Mouse (Mus musculus) megakaryocyte, adult 5-6 weeks (primary cell): ENCODE measurements around the gene Prkce. TPM values are rescaled to one million over a fixed set of nuclear protein-coding genes. Genes with fewer than 3 reads are reported as not detected.

Source experiments
- ATAC-seq: 2 replicates; pipeline ENCODE4 v1.8.0; 2016; ENCODE audit warnings: mild to moderate bottlenecking, inconsistent platforms; ENCODE audit not compliant: poor library complexity, severe bottlenecking
- total RNA-seq, 2 experiments: library from RNA; stranded (forward) in 1 of 2; stranded (reverse) in 1 of 2; fragments of 153-499, 151-499 nt in 1 of 2; fragments of 221-1000, 200-1000 nt in 1 of 2; gene quantifications; 2 replicates each; pipeline versions ENCODE4 v1.2.3 to v1.2.4; 2015 to 2017

The Prkce gene
- total RNA-seq (2015), result 7.3 and 8.1 TPM in 2 replicates
- total RNA-seq (2017), result 3.5 and 13.3 TPM in 2 replicates

DNA sequence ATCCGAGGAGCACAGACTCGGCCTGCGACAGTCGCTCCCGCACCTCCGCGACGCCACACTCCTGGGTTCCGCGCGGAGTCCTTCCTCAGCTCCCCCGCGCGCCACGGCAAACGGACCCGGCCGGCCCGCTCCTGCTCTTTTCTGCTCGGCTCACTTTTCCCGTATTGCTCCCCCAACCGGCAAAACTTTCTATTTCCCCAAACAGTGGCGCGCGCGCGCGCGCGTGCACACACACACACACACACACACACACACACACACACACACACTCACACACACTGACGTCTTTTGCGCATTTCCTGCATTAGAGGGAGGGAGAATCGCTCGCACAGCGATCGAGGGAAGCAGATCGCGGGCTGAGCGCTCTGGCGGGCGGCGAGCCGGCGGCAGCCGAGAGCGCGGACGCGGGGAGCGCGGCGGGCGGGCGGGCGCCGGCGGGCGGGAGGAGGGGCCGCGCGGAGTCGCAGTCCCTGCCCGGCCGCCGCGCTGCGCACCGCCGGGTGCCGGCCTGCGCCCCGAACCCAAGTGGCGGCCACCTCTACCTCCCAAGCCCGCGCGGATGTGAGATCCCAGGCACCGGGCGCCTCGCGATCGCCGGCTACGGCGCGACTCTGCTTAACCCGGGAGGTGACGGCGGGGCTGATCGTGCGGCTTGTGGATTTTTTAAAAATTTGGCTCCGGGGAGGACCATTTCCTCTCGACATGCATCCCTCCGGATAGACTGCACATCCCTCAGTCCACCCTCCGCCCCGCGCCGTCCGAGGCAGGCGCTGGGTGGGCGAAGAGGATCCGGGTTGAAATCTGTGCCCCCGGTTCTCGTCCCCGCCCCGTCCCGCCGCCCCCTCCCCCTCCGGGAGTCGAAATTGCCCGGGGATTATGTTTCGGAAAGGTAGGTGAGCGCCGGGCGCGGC lies at the start of gene Prkce:
Gene Prkce (plus strand): TSS at position 466 of the 911 bp plus-strand sequence.
- peak; percentile 64 for ATAC-seq

DNA sequence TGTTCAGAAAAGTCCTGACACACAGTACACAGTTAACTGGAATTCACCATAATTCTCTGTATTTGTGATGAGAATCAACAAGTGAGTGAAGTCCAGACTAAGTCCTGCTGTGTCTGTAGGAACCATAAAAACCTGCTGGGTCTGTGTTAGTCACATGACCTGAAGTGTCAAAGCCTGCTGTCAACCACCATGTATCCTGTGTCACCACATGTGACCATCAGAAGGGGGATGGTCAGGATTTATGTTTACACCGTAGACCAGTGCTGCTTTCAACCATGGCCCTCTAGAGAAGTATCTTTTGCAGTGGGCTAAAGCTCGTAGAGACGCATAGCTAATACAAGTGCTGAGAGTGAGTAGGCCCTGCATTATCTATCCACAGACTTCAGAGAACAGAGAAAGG lies 44.4 kb upstream of the Prkce start:
- ATAC-seq, result peak; percentile 63

DNA sequence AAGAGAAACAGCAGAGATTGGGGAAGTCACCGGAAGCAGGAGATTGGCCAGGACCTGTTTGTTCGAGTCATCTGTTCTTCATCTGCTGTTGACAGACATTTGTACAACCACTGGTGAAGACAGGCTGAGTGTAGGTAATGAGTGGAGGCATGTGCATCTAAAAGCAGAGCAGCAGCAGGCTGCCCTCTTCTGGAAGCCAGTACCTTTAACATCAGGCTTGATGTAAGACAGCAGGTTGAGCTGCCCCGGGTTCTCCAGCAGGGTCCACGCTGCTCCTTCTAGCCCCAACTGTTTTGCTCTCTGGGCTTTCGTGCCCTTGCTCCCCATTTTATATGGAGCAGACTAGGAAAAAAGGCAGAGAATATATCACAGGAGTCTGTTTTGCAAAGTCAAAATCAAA lies 41.7 kb upstream of the Prkce start:
- peak; percentile 34; the same call in 1 of the 2 replicates for ATAC-seq

DNA sequence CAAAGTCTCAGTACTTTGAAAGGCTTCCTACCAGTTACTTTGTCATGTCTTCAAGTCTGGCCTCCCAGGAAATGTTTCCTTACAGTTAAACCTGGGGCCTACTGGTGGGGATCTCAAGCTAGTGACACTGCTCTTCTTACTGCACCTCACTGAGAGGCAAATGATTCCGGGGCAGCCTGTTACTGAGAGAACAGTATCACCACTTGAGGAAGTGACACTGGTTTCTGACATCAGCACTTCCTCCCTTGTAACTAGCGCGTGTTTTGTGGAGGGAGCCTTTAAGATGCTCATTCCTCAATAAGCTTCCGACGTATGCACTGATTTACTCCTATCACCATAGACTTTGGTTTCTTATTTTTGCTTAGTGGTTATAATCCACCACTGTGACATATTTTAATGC lies 39.4 kb upstream of the Prkce start:
- ATAC-seq, result peak; percentile 82

DNA sequence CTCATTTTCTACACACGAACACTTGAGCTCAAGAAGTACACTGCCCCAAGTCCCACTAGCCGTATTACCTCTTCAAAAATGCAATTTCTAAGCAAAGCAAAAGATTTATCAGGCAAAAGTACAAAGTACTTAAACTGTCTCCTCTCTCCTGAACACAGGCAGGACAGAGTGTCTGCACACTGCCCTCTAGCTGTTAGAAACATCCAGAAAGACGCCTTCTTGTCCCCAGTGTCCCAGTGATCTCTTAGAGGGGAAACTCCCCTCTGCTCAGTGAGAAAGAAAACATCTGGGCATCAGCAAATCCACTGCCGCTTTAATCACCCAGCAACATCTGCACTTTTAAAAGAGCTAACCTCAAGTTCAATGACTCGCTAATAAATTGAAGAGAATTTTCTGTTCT lies 35.1 kb upstream of the Prkce start:
- no peak for ATAC-seq

DNA sequence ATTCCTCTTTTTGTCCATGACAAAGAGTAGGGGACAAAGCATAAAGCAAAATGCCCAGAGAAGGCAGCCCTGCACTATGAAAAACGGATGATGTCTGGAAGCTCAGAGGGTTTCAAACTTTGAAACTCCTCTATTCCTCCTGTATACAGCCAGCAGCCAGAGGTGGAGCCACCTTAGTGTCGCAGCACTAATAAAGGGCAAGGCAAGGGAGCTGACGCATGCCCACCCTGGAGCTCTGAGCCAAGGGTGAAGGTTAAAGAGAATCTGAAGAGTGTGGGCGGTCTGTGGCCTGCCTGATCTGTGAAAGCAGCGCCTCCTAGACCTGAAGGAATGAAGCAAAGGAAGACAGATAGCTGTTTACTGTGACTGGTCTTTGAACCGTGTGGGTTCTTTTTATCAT lies 33.1 kb upstream of the Prkce start:
- ATAC-seq, result no peak

DNA sequence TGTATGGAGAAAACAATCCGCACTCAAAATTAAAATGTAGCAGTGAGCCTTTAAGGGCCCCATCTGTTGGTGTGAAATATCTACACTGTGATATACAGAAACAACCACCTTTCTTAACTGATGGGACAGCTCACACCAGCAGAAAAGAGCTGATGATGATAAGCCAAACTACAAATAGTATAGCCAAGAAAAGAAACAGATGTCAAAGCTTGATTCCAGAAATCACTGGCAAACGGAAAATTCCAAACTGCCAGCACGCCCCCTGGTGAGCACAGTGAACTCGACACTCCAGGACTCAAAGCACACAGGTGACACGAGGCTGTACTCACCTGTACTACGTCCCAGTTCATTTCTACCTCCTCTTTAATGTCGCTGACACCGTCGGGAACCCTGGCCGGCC lies 31.8 kb upstream of the Prkce start:
- ATAC-seq, result no peak

DNA sequence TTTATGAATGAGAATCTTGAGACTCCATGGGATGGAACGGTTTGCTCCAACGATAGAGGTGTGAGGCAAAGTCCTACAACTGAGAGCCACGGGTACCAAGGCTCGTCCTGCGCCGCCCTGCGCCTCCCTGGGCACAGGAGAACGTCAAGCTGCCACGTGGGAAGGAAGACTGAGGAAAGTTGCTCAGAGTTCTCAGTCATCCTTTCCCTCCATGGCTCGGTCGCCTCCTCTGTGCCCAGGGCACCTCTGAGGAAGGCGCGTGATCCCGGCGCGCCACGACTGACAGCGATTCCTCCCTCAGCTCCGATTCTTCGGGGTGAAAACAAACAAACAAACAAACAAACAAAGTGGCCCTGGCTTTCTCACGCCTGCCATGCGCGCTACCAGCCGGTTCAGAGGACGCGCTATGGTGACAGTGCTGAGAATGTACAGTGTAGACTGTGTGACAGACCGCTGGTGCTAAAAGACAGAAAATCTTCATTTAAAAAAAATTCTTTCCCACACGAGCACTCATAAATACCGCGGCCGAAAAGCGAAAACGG lies 23.0 kb upstream of the Prkce start:
- peak; percentile 64 for ATAC-seq

DNA sequence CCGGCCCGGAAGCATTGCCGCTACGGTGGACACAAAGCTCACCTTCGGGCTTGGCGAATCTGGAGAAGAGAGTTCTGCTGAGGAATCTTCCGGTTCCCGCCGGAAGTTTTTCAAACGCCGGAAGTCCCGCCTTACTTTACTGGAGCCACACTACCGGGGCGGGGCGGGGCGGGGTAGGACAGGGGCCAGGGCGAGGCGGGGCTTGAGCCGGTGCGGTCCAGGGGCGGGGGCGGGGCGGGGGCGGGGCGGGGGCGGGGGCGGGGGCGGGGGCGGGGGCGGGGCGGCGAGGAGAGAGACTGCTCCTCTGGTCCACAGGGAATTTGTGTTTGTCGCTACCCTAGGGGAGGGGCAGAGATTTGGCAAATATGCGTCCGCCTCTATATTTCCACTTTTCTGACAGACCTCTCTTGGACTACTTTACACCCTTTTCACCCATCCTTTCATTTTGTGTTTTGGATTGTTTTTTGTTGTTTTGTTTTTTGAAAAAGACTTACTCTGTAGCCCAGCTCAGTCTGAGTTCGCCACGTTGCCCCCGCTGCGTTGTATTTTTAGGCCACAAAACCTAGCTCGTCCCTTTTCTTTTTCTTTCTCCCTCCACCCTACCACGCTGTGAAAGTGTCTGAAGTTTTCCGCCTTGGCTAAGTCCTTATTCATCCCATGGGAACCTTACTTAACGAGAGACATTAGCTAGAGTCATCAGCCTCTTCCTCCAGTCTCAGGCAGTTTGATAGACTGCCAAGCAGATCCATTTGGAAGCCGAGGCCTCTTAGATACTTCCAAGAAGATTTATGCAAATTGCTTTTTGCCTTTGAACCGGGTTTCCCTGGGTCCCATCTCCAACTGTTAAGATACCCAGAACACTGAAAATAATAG lies 22.3 kb upstream of the Prkce start, which contains the start of gene Srbd1:
Gene Srbd1 (minus strand): TSS at position 97 of the 873 bp plus-strand sequence.
- peak; percentile 94 for ATAC-seq

DNA sequence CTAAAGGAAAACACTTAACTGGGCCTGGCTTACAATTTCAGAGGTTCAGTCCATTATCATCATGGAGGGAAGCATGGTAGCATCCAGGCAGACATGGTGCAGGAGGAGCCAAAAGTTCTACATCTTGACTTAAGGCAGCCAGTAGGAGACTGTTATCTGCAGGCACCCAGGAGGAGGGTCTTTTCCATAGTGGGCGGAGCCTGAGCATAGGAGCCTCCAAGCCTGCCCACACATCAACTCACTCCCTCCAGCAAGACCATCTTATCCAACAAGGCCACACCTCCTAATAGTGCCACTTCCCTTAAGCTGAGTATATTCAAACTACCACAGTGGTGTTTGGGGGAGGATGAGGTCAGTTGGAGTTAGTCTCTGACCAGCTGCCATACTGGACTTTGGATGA lies 17.9 kb upstream of the Prkce start:
- ATAC-seq, result no peak

DNA sequence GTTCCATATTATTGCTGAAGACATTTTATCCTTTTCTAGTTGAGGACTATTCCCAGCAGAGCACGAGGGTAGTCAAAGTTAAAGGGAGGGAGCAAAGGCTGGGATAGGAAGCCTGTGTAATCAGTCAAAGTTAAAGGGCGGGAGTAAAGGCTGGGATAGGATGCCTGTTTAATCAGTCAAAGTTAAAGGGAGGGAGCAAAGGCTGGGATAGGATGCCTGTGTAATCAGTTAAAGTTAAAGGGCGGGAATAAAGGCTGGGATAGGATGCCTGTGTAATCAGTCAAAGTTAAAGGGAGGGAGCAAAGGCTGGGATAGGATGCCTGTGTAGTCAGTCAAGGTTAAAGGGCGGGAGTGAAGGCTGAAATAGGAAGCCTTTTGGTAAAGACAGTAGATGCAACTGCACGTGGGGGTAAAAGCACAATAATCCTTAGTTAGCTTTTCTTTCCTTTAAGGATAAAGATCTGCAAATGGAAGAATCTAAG lies 16.7 kb upstream of the Prkce start:
- peak; percentile 92 for ATAC-seq

DNA sequence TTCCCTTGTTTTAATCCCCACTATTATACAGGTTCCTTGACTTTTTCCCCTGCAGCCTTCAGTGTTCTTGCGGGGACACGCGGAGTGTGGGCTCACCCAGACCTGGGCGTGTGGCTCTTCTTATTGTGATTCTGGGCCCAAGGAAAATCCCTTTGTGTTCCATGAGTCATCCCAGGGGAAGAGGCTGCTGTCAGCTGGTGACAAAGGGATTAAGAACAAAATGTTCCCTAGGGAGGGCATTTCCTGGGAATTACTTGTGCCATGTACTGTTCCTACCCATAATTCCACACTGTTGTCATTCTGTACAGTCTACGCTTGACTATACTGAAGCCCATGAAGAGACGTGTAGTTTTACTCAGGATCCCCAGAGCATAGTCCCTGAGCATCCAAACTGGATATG lies 10.6 kb upstream of the Prkce start:
- ATAC-seq, result no peak

DNA sequence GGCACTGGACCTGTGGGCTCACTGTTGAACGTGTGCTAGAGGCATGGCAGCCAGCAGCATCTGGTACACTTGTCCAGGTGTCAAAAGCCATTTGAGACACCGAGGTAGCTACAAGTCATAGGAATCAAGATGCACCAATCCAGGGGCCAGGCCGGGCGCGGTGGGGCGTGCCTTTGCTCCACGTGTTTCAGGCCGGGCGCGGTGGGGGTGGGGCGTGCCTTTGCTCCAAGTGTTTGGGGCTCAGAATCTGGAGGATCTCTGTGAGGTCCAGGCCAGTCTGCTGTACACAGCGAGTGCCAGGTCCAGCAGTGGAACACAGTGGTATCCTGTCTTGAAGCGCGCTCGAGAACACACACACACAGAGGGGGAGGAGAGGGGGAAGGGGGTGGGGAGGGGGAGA lies 4.9 kb upstream of the Prkce start:
- no peak for ATAC-seq

DNA sequence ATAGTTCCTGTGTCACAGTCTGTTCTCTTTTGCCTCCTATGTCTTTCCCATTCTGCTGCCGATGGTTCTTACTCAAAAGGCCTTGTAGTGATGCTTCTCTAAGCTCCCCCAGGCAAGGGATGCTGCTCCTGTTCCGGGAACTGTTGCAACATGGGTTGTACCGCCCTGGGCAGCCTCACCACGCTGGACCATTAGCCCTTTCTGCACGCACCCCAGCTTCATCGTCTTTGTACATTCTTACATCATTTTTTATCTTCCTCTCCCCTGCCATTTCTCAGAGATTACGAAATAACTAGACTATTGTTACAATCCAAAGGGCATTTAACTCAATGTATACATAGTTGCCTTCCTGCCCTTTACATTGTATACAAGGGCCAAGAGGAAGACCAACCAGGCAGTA lies 3.2 kb upstream of the Prkce start:
- ATAC-seq, result peak; percentile 30

DNA sequence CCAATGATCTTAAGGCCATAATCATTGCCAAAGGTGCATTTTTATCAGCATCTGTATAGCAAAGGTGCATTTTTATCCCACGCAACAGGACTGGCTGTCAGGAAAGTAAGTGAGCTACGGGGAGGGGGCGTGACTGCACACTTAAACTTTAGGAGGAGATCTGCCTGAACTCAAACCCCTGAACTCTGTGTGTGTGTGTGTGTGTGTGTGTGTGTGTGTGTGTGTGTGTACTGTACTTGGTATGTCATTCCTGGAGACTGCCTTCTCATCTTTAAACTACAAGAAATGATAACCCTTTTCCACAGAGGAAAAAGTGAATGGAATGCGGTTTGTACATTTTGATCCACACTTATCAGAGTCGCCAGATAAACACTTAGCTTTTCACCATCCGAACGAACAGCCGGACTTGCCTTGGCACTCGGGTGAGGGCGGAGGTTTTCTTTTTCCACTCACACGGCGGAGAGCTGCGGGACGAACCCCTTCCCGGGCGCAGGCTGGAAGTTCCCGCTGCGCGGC lies 1.5 kb upstream of the Prkce start:
- no peak for ATAC-seq

DNA sequence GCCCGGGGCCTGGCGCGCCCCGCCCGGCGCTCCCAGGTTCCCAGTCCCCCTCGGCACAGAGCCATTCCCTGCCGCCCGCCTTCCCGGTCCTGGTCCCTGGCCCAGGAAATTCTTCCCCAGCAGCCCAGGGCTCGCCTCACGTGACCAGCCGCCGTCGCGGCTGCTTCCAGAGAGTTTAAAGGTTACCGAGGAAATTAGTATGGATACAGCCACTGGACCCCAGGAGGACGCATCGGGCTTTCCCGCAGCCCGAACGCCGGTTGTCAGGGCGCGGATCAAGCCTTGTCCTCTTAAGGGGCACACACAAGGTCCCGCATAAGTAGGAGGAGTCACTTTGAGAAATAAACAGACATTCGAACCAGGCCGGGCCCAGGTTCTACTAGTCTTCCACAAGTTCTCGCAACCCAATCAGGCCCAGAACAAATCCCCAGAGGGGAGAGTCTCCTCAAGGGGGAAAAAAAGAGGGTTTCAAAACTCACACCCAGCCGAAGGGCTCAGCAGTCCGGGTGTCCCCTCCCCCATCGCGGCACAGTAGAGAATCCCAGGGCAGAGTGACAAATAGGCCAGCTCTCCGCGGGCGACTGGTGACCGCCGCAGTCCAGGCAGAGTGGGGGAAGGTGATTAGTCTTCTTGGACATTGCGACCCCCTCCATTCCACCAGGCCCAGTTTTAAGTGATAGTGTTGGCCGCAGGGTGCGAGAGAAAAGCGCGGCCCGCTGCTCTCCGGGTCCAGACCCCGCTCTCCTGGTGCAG lies 842 bp upstream of the Prkce start:
- peak; percentile 14 for ATAC-seq

DNA sequence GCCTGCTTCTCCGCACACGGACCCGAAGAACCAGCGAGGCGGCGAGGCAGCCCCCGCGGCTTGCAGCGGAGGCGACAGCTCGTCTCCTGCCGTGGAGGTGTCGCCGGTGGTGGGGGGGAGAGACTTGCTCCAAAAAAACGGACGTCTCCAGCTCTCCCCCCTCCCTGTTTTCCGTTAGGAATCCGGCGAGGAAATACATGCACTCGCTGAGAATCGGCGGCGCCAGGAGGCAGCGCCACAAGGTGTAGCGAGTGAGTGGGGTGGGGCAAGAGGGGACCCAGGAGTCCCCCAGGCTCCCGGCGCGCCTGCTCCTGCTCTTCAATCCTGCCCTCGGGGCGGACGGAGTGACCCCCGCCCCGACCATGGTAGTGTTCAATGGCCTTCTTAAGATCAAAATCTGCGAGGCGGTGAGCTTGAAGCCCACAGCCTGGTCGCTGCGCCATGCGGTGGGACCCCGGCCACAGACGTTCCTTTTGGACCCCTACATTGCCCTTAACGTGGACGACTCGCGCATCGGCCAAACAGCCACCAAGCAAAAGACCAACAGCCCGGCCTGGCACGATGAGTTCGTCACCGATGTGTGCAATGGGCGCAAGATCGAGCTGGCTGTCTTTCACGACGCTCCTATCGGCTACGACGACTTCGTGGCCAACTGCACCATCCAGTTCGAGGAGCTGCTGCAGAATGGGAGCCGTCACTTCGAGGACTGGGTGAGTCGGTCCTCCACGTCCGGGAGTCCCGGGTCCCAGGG lies 821 bp downstream of the Prkce start:
- ATAC-seq, result peak; percentile 2; the same call in 1 of the 2 replicates

DNA sequence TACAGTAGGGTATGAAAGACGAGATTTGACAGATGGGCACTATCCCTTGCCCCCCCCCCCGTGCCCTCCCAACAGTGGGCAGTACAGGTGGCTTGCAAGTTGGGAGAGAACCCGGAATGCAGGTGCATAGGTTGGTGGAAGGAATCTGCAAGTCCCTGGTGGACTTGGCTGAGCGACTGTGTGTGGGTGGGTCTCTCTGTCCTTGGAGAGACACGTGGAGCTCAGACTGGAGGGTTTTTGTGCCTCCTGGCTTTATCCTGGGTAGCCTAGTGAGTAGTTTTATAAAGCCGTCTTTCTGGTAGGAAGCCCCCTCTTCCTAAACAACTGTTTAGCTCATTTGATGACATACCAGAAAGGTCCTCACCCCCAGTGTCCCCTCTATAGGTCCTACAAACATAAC lies 1.5 kb downstream of the Prkce start:
- no peak for ATAC-seq

DNA sequence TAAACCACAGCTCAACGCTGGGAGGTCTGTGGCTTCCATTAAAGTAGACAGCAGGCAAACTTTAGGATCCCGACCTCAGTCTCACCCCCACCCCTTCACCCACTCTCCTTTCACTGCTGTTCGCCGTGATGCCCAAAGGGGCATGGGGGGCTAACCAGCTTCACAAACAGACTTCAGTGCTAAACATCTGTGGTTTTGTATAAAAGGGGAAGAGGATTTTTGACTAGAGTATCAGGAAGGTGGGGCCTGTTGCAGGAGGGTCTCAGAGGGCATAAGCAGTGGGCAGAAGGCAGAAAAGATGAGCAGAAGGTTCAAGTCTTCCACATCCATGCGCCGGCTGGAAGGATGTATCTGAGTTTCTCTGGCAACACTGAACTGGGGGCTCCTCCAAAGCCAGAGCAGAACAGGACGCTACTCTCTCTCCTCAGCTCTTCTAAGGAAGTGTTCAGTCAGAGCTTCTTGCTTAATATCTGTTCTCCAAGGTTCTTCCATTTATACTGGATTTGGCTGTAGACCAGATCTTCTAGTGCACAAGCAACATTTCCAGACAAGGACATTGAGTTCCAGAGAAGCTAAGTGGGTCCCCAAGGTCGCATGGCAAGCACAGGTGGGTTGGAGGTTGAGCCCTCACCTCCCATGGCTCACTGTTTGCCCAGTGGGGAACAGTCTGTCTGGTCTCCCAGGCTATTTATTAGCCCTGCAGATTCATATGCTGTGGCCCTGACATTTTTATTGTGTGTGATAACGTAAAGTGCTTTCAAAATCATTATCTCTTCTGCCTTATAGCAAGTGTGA lies 2.8 kb downstream of the Prkce start:
- peak; percentile 19; the same call in 1 of the 2 replicates for ATAC-seq
